In the genomic region with DNA sequence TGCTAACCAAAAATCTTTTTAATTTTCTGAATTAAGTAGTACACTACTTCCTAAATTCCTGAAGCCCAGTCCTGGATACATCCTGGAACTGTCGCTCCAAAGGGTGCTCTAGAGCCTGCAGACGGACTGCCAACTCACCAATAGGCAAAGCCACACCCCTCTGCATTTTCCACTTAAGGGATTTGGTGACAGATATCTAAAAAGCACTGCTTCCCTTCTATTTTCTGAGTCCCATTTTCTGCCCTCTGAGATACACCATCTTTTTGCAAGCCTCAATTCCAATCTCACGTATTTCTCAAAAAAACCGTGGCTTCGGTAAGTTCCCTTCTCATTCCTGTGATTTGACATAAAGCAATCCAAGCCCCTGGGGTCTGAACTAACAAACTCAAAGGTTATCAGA, we compare ENCODE assay signal across 8 mouse cellular contexts. TPM values are rescaled to one million over a fixed set of nuclear protein-coding genes. Genes with fewer than 3 reads are reported as not detected.
DNase-seq lines count a peak whose midpoint lies in the region; ATAC-seq and TF ChIP-seq lines count a peak whose summit lies in the region.

No protein-coding gene starts in this region.

- DNase-seq in left cerebral cortex, adult 2 months (ENCODE audit: extremely low spot score in 1 of 2, low spot score in 2 of 2), result no peak
- DNase-seq in left cerebral cortex, postnatal 14 days (ENCODE audit: low spot score in 2 of 2), result no peak
- no peak for DNase-seq in limb, embryonic 10.5 days (ENCODE audit: low spot score)
- DNase-seq in midbrain, embryonic 11.5 days (ENCODE audit: low spot score, missing footprints), result peak; percentile 88
- no peak for DNase-seq in layer of hippocampus, adult 11-12 months (ENCODE audit: low spot score)
- DNase-seq in layer of hippocampus, postnatal 25 days (ENCODE audit: extremely low spot score in 1 of 2, low spot score in 1 of 2), result no peak
- no peak for DNase-seq in left cerebral cortex, postnatal 4 days

- H3K9me3 ChIP-seq in embryonic facial prominence, embryonic 13.5 days, result no peaks in the 10 kb centered on the region
- H3K9me3 ChIP-seq in limb, embryonic 10.5 days (replicated peaks), result no peaks in the 10 kb centered on the region
- H3K9me3 ChIP-seq in midbrain, embryonic 11.5 days (ENCODE audit: control insufficient read depth, low read length), result no peaks in the 10 kb centered on the region

- peak overlapping the region; percentile 77 for H3K4me2 ChIP-seq in embryonic facial prominence, embryonic 13.5 days
- H3K4me2 ChIP-seq in midbrain, embryonic 11.5 days, result peak overlapping the region; percentile 80

- H3K9ac ChIP-seq in embryonic facial prominence, embryonic 13.5 days, result peak overlapping the region; percentile 89
- peak overlapping the region; percentile 90 for H3K9ac ChIP-seq in midbrain, embryonic 11.5 days (ENCODE audit: low read length)

- no peak overlapping the region for H3K27ac ChIP-seq in left cerebral cortex, adult 2 months
- H3K27ac ChIP-seq in embryonic facial prominence, embryonic 13.5 days, result peak overlapping the region; percentile 89
- H3K27ac ChIP-seq in limb, embryonic 10.5 days, result peak overlapping the region; percentile 96
- H3K27ac ChIP-seq in midbrain, embryonic 11.5 days (ENCODE audit: low read depth, low read length), result peak overlapping the region; percentile 52; the same call in 1 of the 2 replicates

- TF ChIP-seq CTCF in left cerebral cortex, adult 2 months (IDR thresholded peaks at IDR 0.05), result no peak

- H3K36me3 ChIP-seq in embryonic facial prominence, embryonic 13.5 days, result peaks cover 8% of the 10 kb centered on the region; the same call in 1 of the 2 replicates
- peaks cover 26% of the 10 kb centered on the region for H3K36me3 ChIP-seq in limb, embryonic 10.5 days
- no peaks in the 10 kb centered on the region for H3K36me3 ChIP-seq in midbrain, embryonic 11.5 days (ENCODE audit: control insufficient read depth, insufficient read depth, low read length)

- peaks cover 21% of the 10 kb centered on the region for H3K4me1 ChIP-seq in embryonic facial prominence, embryonic 13.5 days
- peaks cover 15% of the 10 kb centered on the region for H3K4me1 ChIP-seq in limb, embryonic 10.5 days
- peaks cover 14% of the 10 kb centered on the region for H3K4me1 ChIP-seq in midbrain, embryonic 11.5 days (ENCODE audit: control insufficient read depth, insufficient read depth, low read length)

- no peaks in the 10 kb centered on the region for H3K27me3 ChIP-seq in embryonic facial prominence, embryonic 13.5 days
- H3K27me3 ChIP-seq in limb, embryonic 10.5 days (ENCODE audit: low read depth, poor library complexity, severe bottlenecking), result no peaks in the 10 kb centered on the region
- H3K27me3 ChIP-seq in midbrain, embryonic 11.5 days (ENCODE audit: control insufficient read depth, insufficient read depth, low read length), result no peaks in the 10 kb centered on the region

- whole genome bisulfite sequencing in embryonic facial prominence, embryonic 13.5 days, result under 1% methylated on average over 5 of the region's 5 CpGs
- 5% methylated on average over 5 of the region's 5 CpGs for WGBS in limb, embryonic 10.5 days
- WGBS in midbrain, embryonic 11.5 days, result 6% methylated on average over 5 of the region's 5 CpGs

- H3K4me3 ChIP-seq in left cerebral cortex, adult 2 months, result peak overlapping the region; percentile 96
- H3K4me3 ChIP-seq in embryonic facial prominence, embryonic 13.5 days, result peak overlapping the region; percentile 84
- peak overlapping the region; percentile 92 for H3K4me3 ChIP-seq in limb, embryonic 10.5 days
- H3K4me3 ChIP-seq in midbrain, embryonic 11.5 days (ENCODE audit: low read depth, low read length), result peak overlapping the region; percentile 85

- ATAC-seq in embryonic facial prominence, embryonic 13.5 days (ENCODE audit: insufficient number of reproducible peaks, insufficient read depth, low FRiP score, low TSS enrichment, low read depth), result no peak
- no peak for ATAC-seq in midbrain, embryonic 11.5 days (ENCODE audit: low FRiP score)

- intact Hi-C loops in left cerebral cortex, adult 2 months (cut with DNase I), result loop anchor here (10.0 kb wide), 1 partner anchor 804 kb away; the partner anchor contains the start of gene Casp6
- intact Hi-C loops in left cerebral cortex, postnatal 14 days (cut with DNase I), result no loop called here
- intact Hi-C loops in left cerebral cortex, postnatal 4 days (cut with DNase I), result no loop called here

RNA-seq across cellular contexts. Expression of gene Ostc, which starts 0.7 kb away (rescaled TPM):
- total RNA-seq in left cerebral cortex, adult 2 months (2021), result 10 to 100 TPM; 54.5 to 55.0 TPM
- total RNA-seq in left cerebral cortex, postnatal 14 days (2021), result 10 to 100 TPM; 67.8 to 69.0 TPM
- polyA plus RNA-seq in embryonic facial prominence, embryonic 13.5 days (2015; fragmentation: Nextera tagmentation; extraction: Ambion mirVana), result 407 and 439 TPM in 2 replicates
- polyA plus RNA-seq in limb, embryonic 10.5 days (2016; fragmentation: Nextera tagmentation; extraction: Ambion mirVana), result 358 and 371 TPM in 2 replicates
- 323 and 331 TPM in 2 replicates for polyA plus RNA-seq in midbrain, embryonic 11.5 days (2014; fragmentation: Nextera tagmentation; extraction: Ambion mirVana)
- total RNA-seq in layer of hippocampus, postnatal 25 days (2021), result 10 to 100 TPM; 69.0 to 69.1 TPM
- 10 to 100 TPM; 74.6 to 74.7 TPM for total RNA-seq in left cerebral cortex, postnatal 4 days (2021)

RNA-seq across cellular contexts. Expression of gene Rpl34, which starts 21.7 kb away (rescaled TPM):
- total RNA-seq in left cerebral cortex, adult 2 months (2021), result 100 to 1,000 TPM; 315 to 326 TPM
- total RNA-seq in left cerebral cortex, postnatal 14 days (2021), result 100 to 1,000 TPM; 288 to 297 TPM
- 960 and 1,059 TPM in 2 replicates for polyA plus RNA-seq in embryonic facial prominence, embryonic 13.5 days (2015; fragmentation: Nextera tagmentation; extraction: Ambion mirVana)
- polyA plus RNA-seq in limb, embryonic 10.5 days (2016; fragmentation: Nextera tagmentation; extraction: Ambion mirVana), result 949 and 1,083 TPM in 2 replicates
- 646 and 740 TPM in 2 replicates for polyA plus RNA-seq in midbrain, embryonic 11.5 days (2014; fragmentation: Nextera tagmentation; extraction: Ambion mirVana)
- total RNA-seq in layer of hippocampus, postnatal 25 days (2021), result 100 to 1,000 TPM; 320 to 338 TPM
- 100 to 1,000 TPM; 522 to 547 TPM for total RNA-seq in left cerebral cortex, postnatal 4 days (2021)
